Mouse (Mus musculus) kidney, embryonic 15.5 days (tissue): Measurements from ENCODE around the gene Ttc41. TPM values are rescaled to one million over a fixed set of nuclear protein-coding genes. Genes with fewer than 3 reads are reported as not detected.

Source experiments
- ATAC-seq: fragments of 200-750 bp; cut with Nextera tagmentation; replicated peaks from 2 replicates; pipeline ENCODE4 v1.8.0; 2017; ENCODE audit warnings: moderate TSS enrichment; ENCODE audit not compliant: low FRiP score
- H3K27ac ChIP-seq: fragments of 300-500 bp; sonication (generic); 2 replicates; pipeline ENCODE4 v1.5.1; 2015; ENCODE audit warnings: mild to moderate bottlenecking, inconsistent platforms
- H3K27me3 ChIP-seq: fragments of 300-500 bp; sonication (generic); 2 replicates; pipeline ENCODE4 v1.6.1; 2015; ENCODE audit warnings: inconsistent platforms
- H3K36me3 ChIP-seq: fragments of 300-500 bp; sonication (generic); 2 replicates; pipeline ENCODE4 v1.6.1; 2015; ENCODE audit warnings: inconsistent platforms
- H3K4me1 ChIP-seq: fragments of 300-500 bp; sonication (generic); 2 replicates; pipeline ENCODE4 v1.6.1; 2015; ENCODE audit warnings: inconsistent platforms
- H3K4me2 ChIP-seq: fragments of 300-500 bp; sonication (generic); 2 replicates; pipeline ENCODE4 v1.6.1; 2015; ENCODE audit warnings: moderate library complexity, mild to moderate bottlenecking, inconsistent platforms
- H3K4me3 ChIP-seq: fragments of 300-500 bp; sonication (generic); replicated peaks from 2 replicates; pipeline ENCODE4 v1.5.1; 2015; ENCODE audit warnings: mild to moderate bottlenecking, inconsistent platforms
- H3K9ac ChIP-seq: fragments of 300-500 bp; sonication (generic); 2 replicates; pipeline ENCODE4 v1.6.1; 2015; ENCODE audit warnings: mild to moderate bottlenecking, inconsistent platforms
- H3K9me3 ChIP-seq: fragments of 300-500 bp; sonication (generic); replicated peaks from 2 replicates; pipeline ENCODE4 v1.6.1; 2016; ENCODE audit warnings: inconsistent platforms
- WGBS: fragments of 180-500 bp; shearing (Covaris S2); methylation state at CpG from one replicate; pipeline ENCODE4 v1.1.7; 2015; ENCODE audit warnings: mixed read lengths; 5-methylcytosine and 5-hydroxymethylcytosine counted together
- polyA plus RNA-seq: library from polyadenylated mRNA; unstranded; fragments of >200 nt; fragmentation: Nextera tagmentation; extraction: Ambion mirVana; gene quantifications from 2 replicates; pipeline ENCODE4 v1.2.1, GENCODE M21; 2015

Gene Ttc41
- polyA plus RNA-seq, 1 experiment from 2014 or later = 1.6 TPM

GRCm38 (mm10) chr10:86757724-86758123 is 52.1 kb downstream of the Ttc41 start:
- WGBS = 88% methylated on average over 1 of the region's 1 CpGs
- no peak overlapping the region for H3K27ac ChIP-seq
- no peaks in the 10 kb centered on the region for H3K9me3 ChIP-seq
- 0 out of 2 replicates have a peak, but pooled peaks cover 3% of the 10 kb centered on the region for H3K4me1 ChIP-seq
- H3K27me3 ChIP-seq = no peaks in the 10 kb centered on the region
- no peak overlapping the region for H3K4me2 ChIP-seq
- no peak for ATAC-seq
- H3K36me3 ChIP-seq = no peaks in the 10 kb centered on the region
- H3K9ac ChIP-seq = no peak overlapping the region
- no peak overlapping the region for H3K4me3 ChIP-seq

DNA sequence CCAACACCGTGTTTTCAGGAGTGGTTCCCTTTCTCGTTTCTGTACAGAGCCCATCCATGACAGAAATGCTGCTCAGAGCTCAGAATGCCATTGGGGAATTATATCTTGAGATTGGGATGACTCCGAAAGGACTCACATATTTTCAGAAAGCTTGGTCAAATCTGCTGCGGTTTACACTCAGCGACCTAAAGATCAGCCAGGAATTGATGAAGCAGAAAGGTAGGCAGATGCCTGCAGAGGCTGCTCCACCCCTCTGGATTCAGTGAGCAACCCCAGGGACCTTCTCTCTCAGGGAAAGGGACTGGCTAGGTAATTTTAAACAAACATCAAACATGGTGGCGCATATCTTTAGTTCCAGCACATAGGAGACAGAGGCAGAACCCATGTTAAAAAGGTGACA is 52.6 kb downstream of the Ttc41 start:
- no peak overlapping the region for H3K9ac ChIP-seq
- WGBS = 81% methylated on average over 6 of the region's 6 CpGs
- no peaks in the 10 kb centered on the region for H3K27me3 ChIP-seq
- ATAC-seq = no peak
- 0 out of 2 replicates have a peak, but pooled peaks cover 3% of the 10 kb centered on the region for H3K4me1 ChIP-seq
- no peak overlapping the region for H3K4me3 ChIP-seq
- no peaks in the 10 kb centered on the region for H3K36me3 ChIP-seq
- H3K9me3 ChIP-seq = no peaks in the 10 kb centered on the region
- no peak overlapping the region for H3K27ac ChIP-seq
- H3K4me2 ChIP-seq = no peak overlapping the region

- Histone ChIP-seq H3K4me2 (no peak overlapping the region), H3K36me3 (no peaks in the 10 kb centered on the region), H3K27me3 (no peaks in the 10 kb centered on the region), H3K4me3 (no peak overlapping the region), H3K9me3 (no peaks in the 10 kb centered on the region), H3K9ac (no peak overlapping the region), H3K4me1 (0 out of 2 replicates have a peak, but pooled peaks cover 3% of the 10 kb centered on the region), H3K27ac (no peak overlapping the region)
- 50% methylated on average over 1 of the region's 1 CpGs for WGBS
- ATAC-seq = no peak
Measured at GRCm38 (mm10) chr10:86761236-86761635, 55.6 kb downstream of the Ttc41 start.

GRCm38 (mm10) chr10:86761722-86762383 is 56.2 kb downstream of the Ttc41 start:
- WGBS = 32% methylated on average over 7 of the region's 7 CpGs
- no peak for ATAC-seq
- Histone ChIP-seq H3K9me3 (no peaks in the 10 kb centered on the region), H3K36me3 (no peaks in the 10 kb centered on the region), H3K9ac (no peak overlapping the region), H3K4me3 (no peak overlapping the region), H3K27ac (no peak overlapping the region), H3K27me3 (no peaks in the 10 kb centered on the region), H3K4me2 (no peak overlapping the region), H3K4me1 (0 out of 2 replicates have a peak, but pooled peaks cover 3% of the 10 kb centered on the region)

DNA sequence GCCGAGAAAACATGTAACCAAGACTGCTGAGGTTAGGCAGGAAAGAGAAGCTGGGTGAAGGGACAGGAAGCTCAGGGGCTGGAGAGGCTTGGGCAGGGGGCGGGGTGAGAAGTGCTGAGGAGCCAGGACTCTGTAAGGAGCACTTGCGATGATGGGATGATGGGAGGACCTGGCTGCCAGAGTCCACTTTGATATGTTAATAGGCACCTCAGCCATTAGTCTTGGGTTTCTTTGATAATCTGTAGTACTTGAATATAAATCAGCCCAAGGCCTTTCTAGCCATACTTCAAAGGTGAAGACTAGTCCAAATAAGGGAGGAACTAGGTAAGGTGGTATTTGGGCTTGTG is 56.7 kb downstream of the Ttc41 start:
- H3K36me3 ChIP-seq = no peaks in the 10 kb centered on the region
- whole genome bisulfite sequencing = 49% methylated on average over 3 of the region's 3 CpGs
- no peak for ATAC-seq

GRCm38 (mm10) chr10:86763672-86764071 is 58.1 kb downstream of the Ttc41 start, which contains the start of gene Gm49358:
Gm49358 (plus strand) TSS chr10:86763972.
- ATAC-seq = no peak
- H3K9ac ChIP-seq = no peak within 1 kb of the TSS
- H3K4me2 ChIP-seq = no peak within 1 kb of the TSS
- H3K9me3 ChIP-seq = no peaks in the 10 kb centered on the region
- no peaks in the 10 kb centered on the region for H3K36me3 ChIP-seq
- 81% methylated on average over 5 of the region's 5 CpGs for WGBS
- H3K27ac ChIP-seq = no peak within 1 kb of the TSS
- no peak within 1 kb of the TSS for H3K4me3 ChIP-seq
- H3K27me3 ChIP-seq = no peaks in the 10 kb centered on the region
- 0 out of 2 replicates have a peak, but pooled peaks cover 3% of the 10 kb centered on the region for H3K4me1 ChIP-seq

More for the DNA sequence above, 56.7 kb downstream of the Ttc41 start:
- no peak overlapping the region for H3K9ac ChIP-seq
- no peaks in the 10 kb centered on the region for H3K27me3 ChIP-seq
- 0 out of 2 replicates have a peak, but pooled peaks cover 3% of the 10 kb centered on the region for H3K4me1 ChIP-seq
- H3K4me3 ChIP-seq = no peak overlapping the region
- no peak overlapping the region for H3K4me2 ChIP-seq
- H3K9me3 ChIP-seq = no peaks in the 10 kb centered on the region
- H3K27ac ChIP-seq = no peak overlapping the region

GRCm38 (mm10) chr10:86765344-86765966 is 59.8 kb downstream of the Ttc41 start:
- Histone ChIP-seq H3K27ac (no peak overlapping the region), H3K4me3 (no peak overlapping the region), H3K4me1 (0 out of 2 replicates have a peak, but pooled peaks cover 3% of the 10 kb centered on the region), H3K36me3 (no peaks in the 10 kb centered on the region), H3K4me2 (no peak overlapping the region), H3K9ac (no peak overlapping the region), H3K9me3 (no peaks in the 10 kb centered on the region), H3K27me3 (no peaks in the 10 kb centered on the region)
- 83% methylated on average over 4 of the region's 4 CpGs for WGBS
- no peak for ATAC-seq

DNA sequence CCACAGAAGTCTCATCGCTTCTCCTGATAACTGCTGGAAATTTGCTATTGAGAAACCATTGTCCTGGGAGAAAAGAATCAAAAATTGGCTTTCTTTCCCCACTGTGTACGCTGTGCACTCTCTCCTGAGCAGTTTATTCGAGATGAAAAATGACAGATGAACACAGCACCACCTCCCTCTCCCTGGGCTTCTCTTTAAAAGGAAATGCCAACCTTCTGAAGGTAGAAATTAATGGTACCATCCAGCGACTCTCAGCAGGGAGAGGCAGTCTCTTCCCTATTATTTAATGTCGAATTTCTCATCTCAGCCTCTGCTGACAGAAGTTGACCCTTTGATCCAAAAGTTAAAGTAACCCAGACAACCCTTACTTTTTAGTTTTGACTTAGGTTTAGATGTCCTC is 63.6 kb downstream of the Ttc41 start:
- ATAC-seq = no peak

DNA sequence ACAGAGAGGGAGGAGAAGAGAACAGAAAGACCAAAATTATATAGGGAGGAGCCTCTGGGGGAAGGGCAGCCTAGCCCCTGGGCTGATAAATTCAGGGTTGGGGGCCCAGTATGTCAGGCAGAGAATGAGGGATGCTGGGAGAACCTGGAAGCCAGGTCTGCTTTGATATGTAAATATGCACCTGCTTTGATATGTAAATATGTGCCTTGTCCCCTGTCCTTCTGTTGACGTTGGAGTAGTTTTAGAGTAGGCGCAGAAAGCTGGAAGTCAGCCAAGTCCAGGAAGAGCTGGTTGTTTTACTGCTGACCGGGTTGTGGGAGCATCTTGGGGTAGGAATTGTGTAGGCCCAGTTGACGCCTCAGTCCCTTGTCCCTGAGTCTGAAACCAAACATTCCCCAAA is 64.2 kb downstream of the Ttc41 start:
- Histone ChIP-seq H3K36me3 (no peaks in the 10 kb centered on the region), H3K4me2 (no peak overlapping the region), H3K4me3 (no peak overlapping the region), H3K9me3 (no peaks in the 10 kb centered on the region), H3K27me3 (no peaks in the 10 kb centered on the region), H3K27ac (no peak overlapping the region), H3K4me1 (peaks cover 3% of the 10 kb centered on the region; the same call in 1 of the 2 replicates), H3K9ac (no peak overlapping the region)
- 0 out of 2 replicates have a peak, but pooled peaks have one; percentile 36 for ATAC-seq
- 34% methylated on average over 4 of the region's 4 CpGs for WGBS

More for the DNA sequence above, 63.6 kb downstream of the Ttc41 start:
- WGBS = 70% methylated on average over 5 of the region's 5 CpGs
- no peaks in the 10 kb centered on the region for H3K27me3 ChIP-seq
- H3K9ac ChIP-seq = no peak overlapping the region
- H3K9me3 ChIP-seq = no peaks in the 10 kb centered on the region
- no peak overlapping the region for H3K4me2 ChIP-seq
- no peak overlapping the region for H3K4me3 ChIP-seq
- H3K36me3 ChIP-seq = no peaks in the 10 kb centered on the region
- peaks cover 3% of the 10 kb centered on the region; the same call in 1 of the 2 replicates for H3K4me1 ChIP-seq
- H3K27ac ChIP-seq = no peak overlapping the region

GRCm38 (mm10) chr10:86771701-86772100 is 66.1 kb downstream of the Ttc41 start:
- H3K4me3 ChIP-seq = no peak overlapping the region
- H3K36me3 ChIP-seq = no peaks in the 10 kb centered on the region
- peak overlapping the region; percentile 62 for H3K27ac ChIP-seq
- ATAC-seq = no peak
- WGBS = 72% methylated on average over 5 of the region's 5 CpGs
- H3K4me1 ChIP-seq = peaks cover 3% of the 10 kb centered on the region; the same call in 1 of the 2 replicates
- no peak overlapping the region for H3K4me2 ChIP-seq
- H3K9me3 ChIP-seq = no peaks in the 10 kb centered on the region
- no peaks in the 10 kb centered on the region for H3K27me3 ChIP-seq
- H3K9ac ChIP-seq = no peak overlapping the region

- Histone ChIP-seq H3K4me1 (peaks cover 3% of the 10 kb centered on the region; the same call in 1 of the 2 replicates), H3K4me3 (no peak overlapping the region), H3K9me3 (no peaks in the 10 kb centered on the region), H3K9ac (no peak overlapping the region), H3K27me3 (no peaks in the 10 kb centered on the region), H3K36me3 (no peaks in the 10 kb centered on the region), H3K27ac (peak overlapping the region; percentile 62), H3K4me2 (no peak overlapping the region)
- ATAC-seq = no peak
- 61% methylated on average over 6 of the region's 6 CpGs for WGBS
Measured at GRCm38 (mm10) chr10:86772231-86772631, 66.6 kb downstream of the Ttc41 start.

DNA sequence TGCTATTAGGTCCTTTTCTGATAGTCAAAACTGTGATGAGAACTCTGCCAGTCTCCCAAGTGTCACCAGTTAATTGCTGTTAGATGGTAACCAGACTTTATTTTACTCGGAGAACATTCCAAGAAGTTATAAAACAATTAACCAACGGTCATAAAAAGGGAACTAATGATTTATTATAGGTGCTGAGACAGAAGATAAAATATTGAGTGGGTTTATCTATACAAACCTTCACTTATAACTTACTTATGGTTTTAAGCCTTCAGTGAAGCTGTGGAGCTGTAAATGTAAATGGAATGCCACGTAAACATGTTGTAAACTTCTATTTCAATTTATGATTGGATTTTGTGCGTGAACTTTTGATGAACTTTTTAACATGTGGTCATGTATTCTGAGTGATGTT is 67.7 kb downstream of the Ttc41 start:
- Histone ChIP-seq H3K4me3 (no peak overlapping the region), H3K36me3 (no peaks in the 10 kb centered on the region), H3K9me3 (no peaks in the 10 kb centered on the region), H3K9ac (no peak overlapping the region), H3K27me3 (no peaks in the 10 kb centered on the region), H3K27ac (no peak overlapping the region), H3K4me2 (no peak overlapping the region), H3K4me1 (peaks cover 13% of the 10 kb centered on the region)
- WGBS = 24% methylated on average over 4 of the region's 4 CpGs
- ATAC-seq = no peak
